Comparison of ENCODE assay signal across 10 mouse cellular contexts in the genomic region with DNA sequence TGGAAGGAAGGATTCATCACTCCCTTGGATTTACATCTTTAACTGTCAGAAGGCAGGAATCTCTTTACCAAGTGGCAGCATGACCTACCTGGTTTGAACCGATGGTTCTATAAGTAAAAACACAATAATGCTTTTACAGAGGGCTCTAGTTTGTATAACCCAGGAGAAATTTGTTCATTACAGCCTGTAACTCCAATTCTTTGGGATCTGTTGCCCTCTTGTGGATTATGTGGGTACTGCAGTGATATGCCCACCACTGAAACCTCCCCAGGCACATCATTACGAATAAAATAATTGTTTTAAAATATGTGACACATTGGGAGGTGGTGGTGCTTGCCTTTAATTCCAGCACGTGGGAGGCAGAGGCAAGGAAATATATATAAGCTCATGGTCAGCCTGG.
DNase-seq lines count a peak whose midpoint lies in the region; ATAC-seq and TF ChIP-seq lines count a peak whose summit lies in the region.
"Had no signal": no experiment of that assay in that cellular context is flagged by ENCODE, and none has a peak within 500 bp of the region (broad histone marks: within the 10 kb centered on the region; RNA-seq: fewer than 3 reads in every experiment).

No protein-coding gene starts in this region.

- no peaks in the 10 kb centered on the region for H3K36me3 ChIP-seq in forebrain, embryonic 11.5 days (ENCODE audit: control insufficient read depth, insufficient read depth, low read length)
- no peaks in the 10 kb centered on the region for H3K36me3 ChIP-seq in liver, embryonic 14.5 days (replicated peaks; ENCODE audit: control insufficient read depth, insufficient read depth, low read depth)

- peak; percentile 58 for DNase-seq in ovary, postnatal 14 days (ENCODE audit: low spot score)
- no peak for DNase-seq in ovary, adult 18-20 months (ENCODE audit: low spot score)
- DNase-seq in brain, adult 2 months (ENCODE audit: low read depth, low spot score) = peak; percentile 49
- peak; percentile 66 for DNase-seq in forebrain, embryonic 11.5 days (ENCODE audit: low spot score)
- peak; percentile 62 for DNase-seq in kidney, postnatal 10 days
- no peak for DNase-seq in liver, embryonic 14.5 days (ENCODE audit: low read depth in 3 of 3, low spot score in 3 of 3)
- peak; percentile 64 for DNase-seq in retina, postnatal 1 day

- no peak overlapping the region for H3K27ac ChIP-seq in forebrain, embryonic 11.5 days (ENCODE audit: low read depth, low read length)
- no peak overlapping the region for H3K27ac ChIP-seq in liver, embryonic 14.5 days

- H3K9ac ChIP-seq in forebrain, embryonic 11.5 days (ENCODE audit: low read length) = no peak overlapping the region
- H3K9ac ChIP-seq in liver, embryonic 14.5 days (replicated peaks) = no peak overlapping the region

- H3K4me2 ChIP-seq in forebrain, embryonic 11.5 days (ENCODE audit: low read depth, low read length, severe bottlenecking) = no peak overlapping the region
- no peak overlapping the region for H3K4me2 ChIP-seq in liver, embryonic 14.5 days (ENCODE audit: low read depth)

- no peak for TF ChIP-seq EP300 in liver, embryonic 14.5 days (IDR thresholded peaks at IDR 0.05; ENCODE audit: low read depth)

- no peaks in the 10 kb centered on the region for H3K27me3 ChIP-seq in forebrain, embryonic 11.5 days (ENCODE audit: control insufficient read depth, insufficient read depth, low read length)
- H3K27me3 ChIP-seq in liver, embryonic 14.5 days (ENCODE audit: control insufficient read depth, insufficient read depth, low read length) = no peaks in the 10 kb centered on the region
- H3K27me3 ChIP-seq: megakaryocyte, embryonic 14.5 days had no signal

- ATAC-seq in forebrain, embryonic 11.5 days (replicated peaks; ENCODE audit: low FRiP score) = peak; percentile 53; the same call in 1 of the 2 replicates
- ATAC-seq in liver, embryonic 14.5 days (ENCODE audit: insufficient read depth) = no peak
- ATAC-seq in erythroblast, adult 5-6 weeks (replicated peaks; ENCODE audit: low FRiP score, poor library complexity, severe bottlenecking) = no peak

- H3K4me3 ChIP-seq in forebrain, embryonic 11.5 days (ENCODE audit: low read depth, low read length) = no peak overlapping the region
- H3K4me3 ChIP-seq in liver, embryonic 14.5 days (ENCODE audit: insufficient read depth in 1 of 2, low read depth in 2 of 2, low read length in 2 of 2) = no peak overlapping the region
- H3K4me3 ChIP-seq: erythroblast, embryonic 14.5 days; megakaryocyte, embryonic 14.5 days had no signal

- H3K9me3 ChIP-seq in forebrain, embryonic 11.5 days (ENCODE audit: control insufficient read depth, low read length) = no peaks in the 10 kb centered on the region
- no peaks in the 10 kb centered on the region for H3K9me3 ChIP-seq in liver, embryonic 14.5 days (ENCODE audit: control insufficient read depth, low read length)
- H3K9me3 ChIP-seq: megakaryocyte, embryonic 14.5 days had no signal

- WGBS in forebrain, embryonic 11.5 days = 25% methylated on average over 3 of the region's 3 CpGs
- 12% methylated on average over 3 of the region's 3 CpGs for WGBS in liver, embryonic 14.5 days (ENCODE audit: insufficient replicate concordance)

- TF ChIP-seq CTCF in liver, embryonic 14.5 days (IDR thresholded peaks at IDR 0.05; ENCODE audit: low read depth) = peak; percentile 71

- H3K4me1 ChIP-seq in forebrain, embryonic 11.5 days (replicated peaks; ENCODE audit: control insufficient read depth, insufficient read depth, low read length) = no peaks in the 10 kb centered on the region
- H3K4me1 ChIP-seq in liver, embryonic 14.5 days (replicated peaks; ENCODE audit: control insufficient read depth in 2 of 2, insufficient read depth in 2 of 2, low read length in 1 of 2) = no peaks in the 10 kb centered on the region
- H3K4me1 ChIP-seq: megakaryocyte, embryonic 14.5 days had no signal

Comparison
In these comparisons a context has a peak if more than half of its experiments do, and no peak if none do; other contexts are left out.
1. DNase-seq: peak in ovary, postnatal 14 days (single experiment), brain, adult 2 months (single experiment), forebrain, embryonic 11.5 days (single experiment), kidney, postnatal 10 days (single experiment) and retina, postnatal 1 day (single experiment); none in ovary, adult 18-20 months (single experiment) and liver, embryonic 14.5 days (0 of 3).